Mouse (Mus musculus): ENCODE measurements around the gene Serp1. TPM values are rescaled to one million over a fixed set of nuclear protein-coding genes. Genes with fewer than 3 reads are reported as not detected.

The Serp1 gene
- 35.7 and 36.5 TPM in 2 replicates for polyA plus RNA-seq (2012; rRNA removed)

DNA sequence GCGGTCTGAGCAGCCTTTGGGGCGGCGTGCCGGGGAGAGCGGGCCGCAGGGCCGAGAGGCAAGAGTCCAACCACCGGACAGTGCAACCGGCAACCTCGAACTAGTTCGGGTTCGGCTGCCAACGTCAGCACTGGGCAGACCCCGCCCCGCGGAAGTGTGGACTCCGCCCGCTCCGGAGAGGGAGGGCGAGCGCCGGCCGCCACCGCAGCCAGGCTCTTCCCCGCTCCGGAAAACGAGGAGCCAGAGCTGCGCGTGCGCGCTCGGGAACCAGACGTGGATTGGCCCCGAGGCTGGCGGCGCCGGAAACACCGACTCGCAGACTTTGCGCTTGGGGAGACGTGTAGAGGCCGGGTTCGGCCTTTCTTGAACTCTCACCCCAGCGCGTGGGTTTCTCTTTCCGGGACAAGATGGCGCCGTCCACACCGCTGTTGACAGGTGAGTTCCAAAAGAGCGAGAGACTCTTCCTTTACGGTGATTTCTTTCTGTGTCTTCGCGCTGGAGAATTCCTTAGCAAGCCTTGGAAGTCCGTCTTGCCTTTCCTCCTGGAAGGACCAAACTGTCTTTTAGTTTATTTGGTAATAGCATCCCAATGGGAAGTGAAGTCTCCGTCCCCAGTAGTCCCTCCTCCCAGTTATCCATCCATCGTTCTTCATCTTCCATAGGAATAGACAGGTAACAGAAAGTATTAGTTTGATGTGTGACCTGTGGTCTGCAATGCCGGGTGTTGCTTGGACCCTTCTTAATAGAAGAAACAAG lies at the start of gene Serp1, which contains the start of gene Eif2a:
Serp1 (minus strand) TSS at position 241 of the 756 bp plus-strand sequence.
Eif2a (plus strand) TSS at position 170 of the 756 bp plus-strand sequence.

Other genes with a start within 250 kb of the Serp1 start
- gene Tsc22d2, start 111.2 kb downstream of the Serp1 start, polyA plus RNA-seq (2012; rRNA removed) = 12.9 and 15.0 TPM in 2 replicates
- gene Eif2a, start 71 bp downstream of the Serp1 start, polyA plus RNA-seq (2012; rRNA removed) = 40.6 and 43.2 TPM in 2 replicates
- gene Selenot, start 50.7 kb upstream of the Serp1 start, polyA plus RNA-seq (2012; rRNA removed) = 52.3 and 53.8 TPM in 2 replicates
- gene Erich6, start 111.3 kb upstream of the Serp1 start, polyA plus RNA-seq (2012; rRNA removed) = 0.34 and 0.35 TPM in 2 replicates
- 11.2 and 12.2 TPM in 2 replicates for gene Siah2, start 166.5 kb upstream of the Serp1 start, polyA plus RNA-seq (2012; rRNA removed)

Measured in central nervous system, embryonic 14 days (tissue).